Mouse (Mus musculus): ENCODE data around the gene Serpinh1. TPM values are rescaled to one million over a fixed set of nuclear protein-coding genes. Genes with fewer than 3 reads are reported as not detected.

Gene Serpinh1
- polyA plus RNA-seq, 1 experiment: 211 TPM

DNA sequence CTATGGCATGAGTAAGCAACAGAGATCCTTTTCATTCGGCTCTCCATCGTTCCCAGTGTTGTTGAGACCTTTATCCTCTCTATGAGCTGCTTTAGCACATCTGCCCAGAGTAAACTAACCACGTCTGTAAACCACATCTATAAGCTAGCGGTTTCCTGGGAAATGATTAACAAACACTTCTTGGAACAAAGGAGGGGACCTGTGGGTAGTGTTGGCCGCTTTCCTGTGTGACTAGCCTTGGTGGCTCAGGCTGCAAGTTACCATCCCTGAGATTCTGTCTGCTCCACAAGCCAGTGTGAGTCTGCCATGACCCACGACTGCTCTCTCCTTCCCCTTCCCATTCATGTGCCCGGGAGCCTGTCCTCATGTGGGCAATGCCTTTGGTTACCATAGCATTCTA is 41.6 kb downstream of the Serpinh1 start:
- Histone ChIP-seq H3K27me3 (ENCODE audit: control insufficient read depth, insufficient read depth, low read length, poor library complexity, severe bottlenecking) (no peaks in the 10 kb centered on the region), H3K4me1 (ENCODE audit: control insufficient read depth, insufficient read depth, low read length) (no peaks in the 10 kb centered on the region), H3K36me3 (ENCODE audit: control insufficient read depth, insufficient read depth, low read length, poor library complexity, severe bottlenecking) (no peaks in the 10 kb centered on the region), H3K9ac (ENCODE audit: low read depth, poor library complexity, severe bottlenecking) (no peak overlapping the region), H3K4me3 (ENCODE audit: low read depth, low read length) (no peak overlapping the region), H3K27ac (ENCODE audit: insufficient read depth, low read length) (no peak overlapping the region), H3K9me3 (replicated peaks; ENCODE audit: control insufficient read depth, insufficient read depth, low read length, poor library complexity, severe bottlenecking) (no peaks in the 10 kb centered on the region)
- TF ChIP-seq POLR2A (IDR thresholded peaks at IDR 0.05; ENCODE audit: insufficient read depth, low read length) (no peak), EP300 (IDR thresholded peaks at IDR 0.05; ENCODE audit: insufficient read depth, low read depth, low read length) (no peak), CTCF (IDR thresholded peaks at IDR 0.05; ENCODE audit: low read depth, low read length) (no peak)

DNA sequence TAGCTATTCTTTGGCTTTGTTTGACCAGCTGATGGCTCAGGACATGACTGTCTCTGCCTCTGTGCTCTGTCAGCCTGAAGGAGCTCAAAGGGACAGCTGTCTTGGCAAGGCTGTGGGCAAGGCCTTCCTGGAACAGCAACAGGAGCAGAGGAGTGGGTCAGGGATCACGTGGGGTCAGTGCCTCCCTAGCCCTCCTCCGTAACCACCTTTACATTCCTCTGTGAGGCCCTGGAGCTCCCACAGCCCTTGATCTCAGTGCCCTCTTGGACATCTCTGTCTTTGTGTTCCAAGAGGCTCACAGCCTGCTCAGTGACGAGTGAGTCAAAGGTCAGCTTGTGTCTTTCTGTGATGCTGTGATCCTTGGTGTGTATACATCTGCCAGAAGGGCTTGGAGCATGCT is 46.4 kb downstream of the Serpinh1 start:
- Histone ChIP-seq H3K27me3 (ENCODE audit: control insufficient read depth, insufficient read depth, low read length, poor library complexity, severe bottlenecking) (no peaks in the 10 kb centered on the region), H3K36me3 (ENCODE audit: control insufficient read depth, insufficient read depth, low read length, poor library complexity, severe bottlenecking) (no peaks in the 10 kb centered on the region), H3K4me3 (ENCODE audit: low read depth, low read length) (no peak overlapping the region), H3K9ac (ENCODE audit: low read depth, poor library complexity, severe bottlenecking) (no peak overlapping the region), H3K4me1 (ENCODE audit: control insufficient read depth, insufficient read depth, low read length) (no peaks in the 10 kb centered on the region), H3K27ac (ENCODE audit: insufficient read depth, low read length) (no peak overlapping the region), H3K9me3 (replicated peaks; ENCODE audit: control insufficient read depth, insufficient read depth, low read length, poor library complexity, severe bottlenecking) (no peaks in the 10 kb centered on the region)
- TF ChIP-seq CTCF (IDR thresholded peaks at IDR 0.05; ENCODE audit: low read depth, low read length) (no peak), POLR2A (IDR thresholded peaks at IDR 0.05; ENCODE audit: insufficient read depth, low read length) (no peak), EP300 (IDR thresholded peaks at IDR 0.05; ENCODE audit: insufficient read depth, low read depth, low read length) (no peak)

DNA sequence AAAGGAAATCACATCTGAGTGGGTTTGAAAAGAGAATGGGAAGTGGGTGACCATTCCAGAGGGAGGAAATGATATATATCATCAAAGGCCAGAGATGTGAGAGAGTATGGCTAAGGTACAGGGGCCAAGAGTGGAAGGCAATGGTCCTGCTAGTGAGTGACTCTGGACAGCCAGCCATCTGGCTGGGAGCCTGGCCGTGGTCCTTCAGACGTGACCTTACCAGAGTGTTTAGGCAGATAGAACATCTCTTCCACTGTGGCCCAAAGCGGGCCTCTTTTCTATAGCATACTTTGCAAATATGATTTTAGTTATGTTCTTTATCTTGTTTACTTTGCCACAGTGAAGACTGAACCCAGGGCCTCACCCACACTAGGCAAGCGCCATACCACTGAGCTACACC is 47.4 kb downstream of the Serpinh1 start:
- Histone ChIP-seq H3K4me3 (ENCODE audit: low read depth, low read length) (no peak overlapping the region), H3K4me1 (ENCODE audit: control insufficient read depth, insufficient read depth, low read length) (no peaks in the 10 kb centered on the region), H3K27me3 (ENCODE audit: control insufficient read depth, insufficient read depth, low read length, poor library complexity, severe bottlenecking) (no peaks in the 10 kb centered on the region), H3K27ac (ENCODE audit: insufficient read depth, low read length) (no peak overlapping the region), H3K36me3 (ENCODE audit: control insufficient read depth, insufficient read depth, low read length, poor library complexity, severe bottlenecking) (no peaks in the 10 kb centered on the region), H3K9ac (ENCODE audit: low read depth, poor library complexity, severe bottlenecking) (no peak overlapping the region), H3K9me3 (replicated peaks; ENCODE audit: control insufficient read depth, insufficient read depth, low read length, poor library complexity, severe bottlenecking) (no peaks in the 10 kb centered on the region)
- no peak for TF ChIP-seq POLR2A (IDR thresholded peaks at IDR 0.05; ENCODE audit: insufficient read depth, low read length)
- no peak for TF ChIP-seq EP300 (IDR thresholded peaks at IDR 0.05; ENCODE audit: insufficient read depth, low read depth, low read length)
- no peak for TF ChIP-seq CTCF (IDR thresholded peaks at IDR 0.05; ENCODE audit: low read depth, low read length)

DNA sequence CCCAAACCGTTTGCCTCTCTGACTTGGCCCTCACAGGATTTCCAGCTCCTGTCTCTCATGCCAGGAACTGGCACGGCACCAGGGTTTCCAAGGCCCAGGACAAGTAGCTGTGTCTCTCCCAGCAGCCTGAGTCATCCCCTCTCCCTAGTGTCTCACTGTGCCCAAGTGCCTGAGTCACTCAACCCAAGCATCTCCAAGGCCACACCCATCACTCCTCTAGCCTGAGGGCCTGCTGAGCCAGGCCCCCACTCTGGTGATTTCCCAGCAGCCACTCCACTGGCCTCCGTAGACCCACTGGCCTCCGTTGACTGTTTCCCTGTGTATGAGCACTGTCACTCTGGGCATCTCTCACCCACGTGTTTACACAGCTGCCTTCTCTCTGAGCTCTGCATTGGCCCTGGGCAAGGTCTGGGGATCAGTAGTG is 48.1 kb downstream of the Serpinh1 start:
- no peak for TF ChIP-seq CTCF (IDR thresholded peaks at IDR 0.05; ENCODE audit: low read depth, low read length)
- TF ChIP-seq EP300 (IDR thresholded peaks at IDR 0.05; ENCODE audit: insufficient read depth, low read depth, low read length): no peak
- no peak for TF ChIP-seq POLR2A (IDR thresholded peaks at IDR 0.05; ENCODE audit: insufficient read depth, low read length)
- no peak overlapping the region for H3K9ac ChIP-seq (ENCODE audit: low read depth, poor library complexity, severe bottlenecking)
- H3K4me1 ChIP-seq (ENCODE audit: control insufficient read depth, insufficient read depth, low read length): no peaks in the 10 kb centered on the region
- H3K4me3 ChIP-seq (ENCODE audit: low read depth, low read length): no peak overlapping the region
- no peaks in the 10 kb centered on the region for H3K36me3 ChIP-seq (ENCODE audit: control insufficient read depth, insufficient read depth, low read length, poor library complexity, severe bottlenecking)
- no peaks in the 10 kb centered on the region for H3K27me3 ChIP-seq (ENCODE audit: control insufficient read depth, insufficient read depth, low read length, poor library complexity, severe bottlenecking)
- no peaks in the 10 kb centered on the region for H3K9me3 ChIP-seq (replicated peaks; ENCODE audit: control insufficient read depth, insufficient read depth, low read length, poor library complexity, severe bottlenecking)
- no peak overlapping the region for H3K27ac ChIP-seq (ENCODE audit: insufficient read depth, low read length)

DNA sequence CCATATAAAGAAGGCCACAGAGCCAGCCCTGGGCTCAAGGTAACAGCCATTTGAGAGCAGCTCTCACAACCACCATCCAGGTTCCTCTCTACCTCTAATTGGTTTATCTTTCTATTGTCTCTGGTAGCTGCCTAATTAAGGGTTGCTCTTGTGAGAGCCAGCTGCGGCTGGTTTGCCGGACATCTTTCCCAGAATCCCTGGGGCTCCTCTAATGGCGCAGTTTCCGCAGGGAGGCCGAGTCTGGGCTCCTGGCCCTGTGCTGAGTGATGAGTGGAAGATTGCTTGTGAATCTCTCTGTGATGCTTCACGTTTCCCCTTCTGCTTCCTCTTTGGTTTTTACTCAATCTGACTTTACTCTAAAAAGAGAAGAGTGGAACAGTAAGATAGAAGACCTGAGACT is 49.0 kb downstream of the Serpinh1 start:
- Histone ChIP-seq H3K27ac (ENCODE audit: insufficient read depth, low read length) (no peak overlapping the region), H3K4me1 (ENCODE audit: control insufficient read depth, insufficient read depth, low read length) (no peaks in the 10 kb centered on the region), H3K27me3 (ENCODE audit: control insufficient read depth, insufficient read depth, low read length, poor library complexity, severe bottlenecking) (no peaks in the 10 kb centered on the region), H3K4me3 (ENCODE audit: low read depth, low read length) (no peak overlapping the region), H3K9me3 (replicated peaks; ENCODE audit: control insufficient read depth, insufficient read depth, low read length, poor library complexity, severe bottlenecking) (no peaks in the 10 kb centered on the region), H3K36me3 (ENCODE audit: control insufficient read depth, insufficient read depth, low read length, poor library complexity, severe bottlenecking) (no peaks in the 10 kb centered on the region), H3K9ac (ENCODE audit: low read depth, poor library complexity, severe bottlenecking) (no peak overlapping the region)
- TF ChIP-seq POLR2A (IDR thresholded peaks at IDR 0.05; ENCODE audit: insufficient read depth, low read length) (no peak), EP300 (IDR thresholded peaks at IDR 0.05; ENCODE audit: insufficient read depth, low read depth, low read length) (no peak), CTCF (IDR thresholded peaks at IDR 0.05; ENCODE audit: low read depth, low read length) (no peak)

DNA sequence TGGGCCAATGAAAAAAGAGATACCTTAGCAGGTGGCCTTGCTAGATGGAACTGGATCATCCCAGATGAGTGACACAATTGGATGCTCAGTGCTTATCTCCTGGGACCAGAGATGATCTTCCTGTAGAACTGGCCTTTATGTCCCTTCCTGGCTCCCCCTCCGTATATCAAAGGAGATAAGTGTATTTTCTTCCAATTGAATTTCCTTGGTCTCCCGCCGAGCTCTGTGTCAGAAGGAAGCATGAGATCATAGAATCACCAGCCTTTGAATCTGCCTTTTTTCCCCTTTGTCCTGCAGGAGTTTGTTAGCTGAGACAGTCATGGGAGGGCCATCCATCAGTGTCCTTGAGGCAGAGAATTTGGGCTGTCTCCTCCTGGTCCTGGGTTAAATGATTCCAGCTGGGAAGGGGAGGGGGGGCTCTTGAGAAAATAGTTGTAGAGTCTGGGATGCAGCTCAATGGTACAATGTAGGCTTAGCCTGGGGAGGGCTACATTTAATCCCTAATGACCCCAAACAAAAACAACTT is 52.3 kb downstream of the Serpinh1 start:
- TF ChIP-seq CTCF (IDR thresholded peaks at IDR 0.05; ENCODE audit: low read depth, low read length) (no peak), EP300 (IDR thresholded peaks at IDR 0.05; ENCODE audit: insufficient read depth, low read depth, low read length) (no peak), POLR2A (IDR thresholded peaks at IDR 0.05; ENCODE audit: insufficient read depth, low read length) (no peak)
- no peaks in the 10 kb centered on the region for H3K36me3 ChIP-seq (ENCODE audit: control insufficient read depth, insufficient read depth, low read length, poor library complexity, severe bottlenecking)
- no peaks in the 10 kb centered on the region for H3K4me1 ChIP-seq (ENCODE audit: control insufficient read depth, insufficient read depth, low read length)
- no peaks in the 10 kb centered on the region for H3K27me3 ChIP-seq (ENCODE audit: control insufficient read depth, insufficient read depth, low read length, poor library complexity, severe bottlenecking)
- H3K9me3 ChIP-seq (replicated peaks; ENCODE audit: control insufficient read depth, insufficient read depth, low read length, poor library complexity, severe bottlenecking): no peaks in the 10 kb centered on the region
- no peak overlapping the region for H3K27ac ChIP-seq (ENCODE audit: insufficient read depth, low read length)
- H3K4me3 ChIP-seq (ENCODE audit: low read depth, low read length): no peak overlapping the region
- H3K9ac ChIP-seq (ENCODE audit: low read depth, poor library complexity, severe bottlenecking): no peak overlapping the region

Other genes with a start within 250 kb of the Serpinh1 start
- 16.1 and 16.9 TPM in 2 replicates for gene Uvrag, start 212.1 kb downstream of the Serpinh1 start, polyA plus RNA-seq (2011; ENCODE audit: insufficient read depth, insufficient read length, low read depth, missing spikeins)
- gene Dgat2, start 170.5 kb downstream of the Serpinh1 start, polyA plus RNA-seq (2011; ENCODE audit: insufficient read depth, insufficient read length, low read depth, missing spikeins): 1.6 and 2.1 TPM in 2 replicates
- 9.1 and 9.3 TPM in 2 replicates for gene Mogat2, start 114.6 kb downstream of the Serpinh1 start, polyA plus RNA-seq (2011; ENCODE audit: insufficient read depth, insufficient read length, low read depth, missing spikeins)
- 16.0 and 17.5 TPM in 2 replicates for gene Map6, start 85.8 kb downstream of the Serpinh1 start, polyA plus RNA-seq (2011; ENCODE audit: insufficient read depth, insufficient read length, low read depth, missing spikeins)
- gene Gdpd5, start 28.2 kb upstream of the Serpinh1 start, polyA plus RNA-seq (2011; ENCODE audit: insufficient read depth, insufficient read length, low read depth, missing spikeins): 5.9 and 8.4 TPM in 2 replicates
- not detected in 2 replicates for gene Klhl35, start 112.8 kb upstream of the Serpinh1 start, polyA plus RNA-seq (2011; ENCODE audit: insufficient read depth, insufficient read length, low read depth, missing spikeins)
- 2,316 and 2,405 TPM in 2 replicates for gene Rps3, start 130.5 kb upstream of the Serpinh1 start, polyA plus RNA-seq (2011; ENCODE audit: insufficient read depth, insufficient read length, low read depth, missing spikeins)
- gene Arrb1, start 182.2 kb upstream of the Serpinh1 start, polyA plus RNA-seq (2011; ENCODE audit: insufficient read depth, insufficient read length, low read depth, missing spikeins): 28.9 and 31.7 TPM in 2 replicates

All from ES-Bruce4 (cell line).